Mouse (Mus musculus): ENCODE measurements around the gene Tmem170b.

GRCm38 (mm10) chr13:41584358-41584680, 21.4 kb upstream of the Tmem170b start:
- no peak for TF ChIP-seq EP300 (IDR thresholded peaks at IDR 0.05; ENCODE audit: low read depth)
- TF ChIP-seq CTCF (IDR thresholded peaks at IDR 0.05; ENCODE audit: low read depth): no peak
